Mouse (Mus musculus): ENCODE data around the gene Sqstm1.

DNA sequence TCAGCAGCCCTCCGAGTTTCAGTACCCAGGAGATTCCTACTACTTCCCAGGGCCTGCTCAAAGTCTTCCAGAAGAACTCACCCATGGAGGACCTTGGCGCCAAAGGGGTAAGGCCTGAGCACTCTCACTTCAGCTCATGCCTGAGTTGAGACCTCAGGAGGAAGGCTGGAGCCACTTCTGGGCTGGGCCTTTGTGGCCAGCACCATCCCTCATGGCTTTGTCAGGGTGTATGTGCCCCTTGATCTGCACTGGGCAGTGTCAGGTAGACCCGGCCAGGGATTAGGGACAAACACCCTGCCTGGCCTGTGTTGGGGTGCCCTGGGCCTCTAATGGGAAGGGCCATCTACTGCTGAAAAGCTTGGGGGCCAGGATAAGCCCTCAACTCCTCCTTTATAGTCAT is 59.3 kb downstream of the Sqstm1 start:
- TF ChIP-seq CTCF (IDR thresholded peaks at IDR 0.05): no peak
- no peak for TF ChIP-seq EP300 (IDR thresholded peaks at IDR 0.05)
